Mouse (Mus musculus) kidney, adult 8-10 months (tissue): ENCODE measurements around the gene Castor2.
A peak's percentile ranks its signal among the peaks of the same experiment; 100 is the strongest.

Experiments
- DNase-seq, 2 experiments: peaks; one replicate each; pipeline ENCODE4 v3.0.0; 2022

Gene Castor2

GRCm38 (mm10) chr5:134099496-134100211, at the start of gene Castor2:
Gene Castor2, plus strand, starts transcription at chr5:134099711.
- peak; percentile 93 to 94 for DNase-seq

- DNase-seq = no peak
Observed at GRCm38 (mm10) chr5:134050711-134051110, 48.8 kb upstream of the Castor2 start.

DNA sequence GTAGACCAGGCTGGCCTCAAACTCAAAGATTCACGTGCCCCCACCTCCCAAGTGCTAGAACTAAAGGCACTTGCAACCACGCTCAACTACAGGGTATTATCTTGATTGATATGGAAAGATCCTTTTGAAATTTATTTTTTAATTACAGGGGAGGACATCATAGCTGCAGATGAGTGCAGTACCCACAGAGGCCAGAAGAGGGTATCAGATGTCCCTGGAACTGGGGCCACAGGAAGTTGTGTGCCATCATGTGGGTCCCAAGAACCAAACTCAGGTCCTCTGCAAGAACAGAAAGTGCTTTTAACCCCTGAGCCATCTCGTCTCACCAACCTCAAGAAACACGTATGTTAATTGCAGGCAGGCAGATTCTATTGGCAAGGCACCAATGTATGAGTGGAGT, 46.9 kb upstream of the Castor2 start:
- DNase-seq = no peak

- DNase-seq = no peak
Observed at GRCm38 (mm10) chr5:134054496-134054895, 45.0 kb upstream of the Castor2 start.

- no peak for DNase-seq
Observed at GRCm38 (mm10) chr5:134058793-134059352, 40.6 kb upstream of the Castor2 start.

- peak; percentile 43 to 80 for DNase-seq
Observed at GRCm38 (mm10) chr5:134063362-134064064, 36.0 kb upstream of the Castor2 start.

DNA sequence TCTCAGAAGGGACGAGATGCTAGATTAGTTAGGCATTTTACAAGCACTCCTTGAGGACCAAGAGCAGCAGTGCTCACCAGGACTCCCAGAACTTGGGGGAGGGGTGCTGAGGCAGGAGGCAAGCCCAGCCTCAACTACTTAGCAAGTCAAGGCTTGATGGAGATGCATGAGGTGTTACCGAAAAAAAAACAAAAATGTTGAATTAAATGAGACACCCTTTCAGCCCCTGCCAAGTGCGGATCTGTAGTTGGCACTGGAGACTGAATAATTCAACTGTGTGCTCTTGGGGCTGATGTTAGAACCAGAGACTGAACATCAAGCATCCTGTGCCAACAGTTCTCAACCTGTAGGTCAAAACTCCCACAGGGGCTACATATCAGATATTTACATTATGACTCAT, 33.2 kb upstream of the Castor2 start:
- DNase-seq = no peak

GRCm38 (mm10) chr5:134067924-134068323, 31.6 kb upstream of the Castor2 start:
- no peak for DNase-seq

DNA sequence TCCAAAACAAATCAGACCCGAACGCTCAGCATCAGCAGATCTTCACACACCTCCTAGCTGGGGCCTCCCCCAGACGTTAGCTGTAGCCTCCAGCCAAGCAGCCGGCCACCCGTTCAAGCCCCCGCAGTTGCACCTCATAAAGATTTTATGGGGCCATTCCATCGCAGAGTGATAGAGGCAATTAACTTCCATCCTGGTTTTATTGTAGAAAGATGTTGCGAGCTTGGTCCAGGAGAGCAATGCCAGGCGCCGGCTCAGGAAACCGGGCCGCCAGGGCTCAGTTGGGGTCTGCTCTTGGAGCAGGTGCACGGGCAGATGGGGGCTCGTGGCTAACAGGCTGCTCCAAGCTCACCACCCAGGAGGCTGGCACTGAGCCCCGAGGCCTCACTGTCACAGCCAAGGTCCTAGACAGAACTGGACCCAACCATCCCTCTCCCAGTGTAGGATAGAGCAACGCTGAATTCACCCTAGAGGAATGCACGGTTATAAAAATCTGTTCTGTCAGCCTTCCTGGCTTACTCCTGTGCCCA, 25.9 kb upstream of the Castor2 start:
- DNase-seq = no peak

- DNase-seq = no peak
Observed at GRCm38 (mm10) chr5:134074368-134074767, 25.1 kb upstream of the Castor2 start.

- no peak for DNase-seq
Observed at GRCm38 (mm10) chr5:134076175-134076574, 23.3 kb upstream of the Castor2 start.

DNA sequence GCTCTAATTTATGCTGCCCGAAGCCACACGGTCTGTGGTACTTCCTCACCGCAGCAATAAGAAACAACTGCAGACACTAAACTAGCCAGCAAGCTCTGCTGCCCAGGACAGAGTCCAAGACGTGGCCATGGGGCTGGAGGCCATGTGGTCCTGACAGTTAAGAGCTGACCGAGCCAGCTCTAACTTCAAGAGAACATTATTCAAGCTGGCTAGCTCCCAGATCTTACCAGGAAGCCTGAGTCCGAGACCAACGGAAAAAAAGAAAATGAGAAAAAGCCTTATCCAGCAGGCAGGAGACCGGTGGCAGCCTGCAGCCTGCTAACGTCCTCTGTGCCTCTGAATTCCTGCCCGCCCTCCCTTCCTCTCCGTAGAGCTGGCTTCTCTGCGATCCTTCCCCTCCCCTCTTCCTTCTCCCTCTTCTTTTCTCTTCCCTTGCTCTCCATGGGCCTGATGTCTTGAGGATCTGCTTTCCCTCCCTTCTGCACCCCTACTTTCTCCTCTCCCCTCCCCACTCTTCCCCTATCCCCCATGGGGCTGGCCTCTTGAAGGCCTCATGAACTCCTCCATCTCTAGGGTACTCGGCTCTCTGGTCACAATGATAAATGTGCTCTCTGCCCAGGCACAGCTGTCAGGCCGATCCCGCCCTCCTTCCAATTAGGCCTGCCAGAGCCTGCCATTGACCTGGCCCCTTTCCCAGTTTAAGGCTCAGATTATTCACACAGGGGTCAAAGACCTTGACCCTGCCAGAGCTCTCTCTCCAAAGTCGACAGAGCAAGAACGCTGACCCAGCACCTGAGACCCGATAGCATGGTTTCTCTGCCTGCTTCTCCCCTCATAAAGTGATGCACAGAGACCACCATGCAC, 18.6 kb upstream of the Castor2 start:
- DNase-seq = peak; percentile 80

- DNase-seq = no peak
Observed at GRCm38 (mm10) chr5:134085227-134085626, 14.3 kb upstream of the Castor2 start.

- DNase-seq = no peak
Observed at GRCm38 (mm10) chr5:134085887-134086639, 13.4 kb upstream of the Castor2 start.

GRCm38 (mm10) chr5:134087211-134087610, 12.3 kb upstream of the Castor2 start:
- peak; percentile 73 to 75 for DNase-seq

DNA sequence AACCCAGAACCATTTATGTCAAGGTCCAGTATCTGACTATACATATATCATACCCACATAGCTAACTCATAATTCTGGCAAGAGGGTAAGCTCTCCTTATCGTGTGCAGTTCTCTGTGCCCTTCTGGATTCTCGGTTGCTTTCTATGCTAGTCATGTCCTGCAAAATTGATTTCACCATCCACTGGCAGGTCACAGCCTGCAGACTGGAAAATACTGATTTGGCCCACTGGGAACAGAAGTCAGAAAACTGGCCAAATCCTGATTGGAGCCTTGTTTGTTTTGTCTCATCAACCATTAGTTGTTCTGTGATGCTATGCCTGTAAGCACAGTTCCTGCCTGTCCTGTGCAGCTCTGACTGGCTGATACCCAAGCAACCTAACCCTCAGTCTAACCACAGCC, 3.7 kb upstream of the Castor2 start:
- DNase-seq = no peak

GRCm38 (mm10) chr5:134098341-134098902, 1.1 kb upstream of the Castor2 start:
- DNase-seq = peak; percentile 54 to 58

DNA sequence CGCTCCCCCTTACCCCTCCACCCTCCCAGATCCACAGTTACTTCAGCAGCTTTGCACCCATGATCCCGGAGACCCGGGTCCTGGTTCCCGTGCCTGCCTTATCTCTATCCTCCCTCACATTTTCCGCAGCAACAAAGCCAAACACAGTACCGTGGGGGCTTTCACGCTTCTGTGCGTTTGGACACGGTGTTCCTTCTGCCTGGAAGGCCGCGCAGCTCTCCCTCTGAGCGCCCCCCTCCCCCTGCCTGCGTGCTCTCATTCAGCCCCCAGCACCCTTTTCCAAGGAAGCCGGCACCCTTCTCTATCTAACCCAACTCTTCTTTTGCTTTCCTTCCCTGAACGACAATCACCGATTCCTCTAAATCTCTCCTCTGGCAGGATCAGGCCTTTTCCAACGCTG, 535 bp upstream of the Castor2 start:
- peak in 1 of 2 experiments; percentile 48 for DNase-seq

DNA sequence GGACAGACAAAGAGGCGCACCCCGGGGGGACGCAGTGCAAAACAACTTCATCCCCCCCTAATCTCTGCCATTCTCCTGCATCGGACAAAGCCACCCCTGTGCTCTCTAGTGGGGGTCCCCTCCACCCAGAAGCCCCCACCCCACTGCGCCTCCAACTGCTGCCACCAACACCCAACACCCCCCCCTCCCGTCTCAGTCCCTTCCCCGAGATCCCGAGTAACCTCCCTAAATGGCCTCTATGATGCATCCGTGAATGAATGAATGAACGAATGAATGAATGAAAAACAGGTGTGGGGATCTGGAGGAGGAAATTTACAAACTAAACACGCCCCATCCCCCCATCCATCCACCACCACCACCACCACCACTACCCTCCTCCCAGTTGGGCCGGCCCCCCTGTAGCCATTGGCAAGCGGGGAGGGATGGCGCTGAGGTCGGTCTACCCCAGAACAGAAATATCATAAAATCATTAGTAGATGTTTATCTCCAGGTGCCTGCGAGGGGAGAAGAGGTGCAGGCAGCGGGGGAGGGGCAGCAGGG, 791 bp downstream of the Castor2 start:
- DNase-seq = no peak

DNA sequence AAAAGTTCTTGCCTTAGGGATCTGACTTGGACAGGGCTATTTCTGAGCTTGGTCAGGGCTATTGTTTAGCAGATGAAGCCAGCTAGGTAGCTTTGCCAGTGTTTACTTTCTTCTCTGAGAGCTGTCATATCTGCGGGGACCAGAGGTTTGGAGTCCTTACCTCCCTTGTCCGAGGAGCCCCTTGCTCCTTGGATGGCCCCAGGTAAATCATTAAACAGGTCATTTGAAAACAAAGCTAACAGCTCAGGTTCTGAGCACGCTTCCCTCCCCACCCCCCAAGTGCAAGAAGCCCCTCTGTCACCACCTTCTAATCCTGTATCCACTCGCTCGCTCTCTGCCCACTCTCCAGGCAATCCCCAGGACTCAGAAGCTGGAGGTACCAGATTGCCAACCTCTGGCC, 1.8 kb downstream of the Castor2 start:
- DNase-seq = peak; percentile 43 to 66

GRCm38 (mm10) chr5:134101883-134102282, 2.4 kb downstream of the Castor2 start:
- DNase-seq = peak; percentile 81 to 88
